Mouse (Mus musculus): ENCODE results near the gene Cutal. TPM values are rescaled to one million over a fixed set of nuclear protein-coding genes. Genes with fewer than 3 reads are reported as not detected.
"Not testable (repeated sequence)": the region's sequence is repeated elsewhere in the genome, so short reads cannot be mapped to it uniquely, and the experiment has no call there.

Cutal gene
- polyA plus RNA-seq, 1 experiment from 2014 or later, result 11.8 TPM

DNA sequence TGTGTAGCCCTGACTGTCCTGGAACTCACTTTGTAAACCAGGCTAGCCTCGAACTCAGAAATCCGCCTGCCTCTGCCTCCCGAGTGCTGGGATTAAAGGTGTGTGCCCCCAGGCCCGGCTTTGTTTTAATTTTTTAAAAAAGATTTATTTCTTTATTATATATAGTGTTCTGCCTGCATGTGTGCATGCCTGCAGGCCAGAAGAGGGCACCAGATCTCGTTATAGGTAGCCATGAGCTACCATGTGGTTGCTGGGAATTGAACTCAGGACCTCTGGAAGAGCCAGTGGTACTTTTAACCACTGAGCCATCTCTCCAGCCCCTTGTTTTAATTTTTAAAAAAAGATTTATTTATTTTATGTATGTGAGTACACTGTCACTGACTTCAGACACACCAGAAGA lies 34.1 kb upstream of the Cutal start:
- not testable (repeated sequence) for H3K9me3 ChIP-seq (ENCODE audit: control insufficient read depth, low read length); H3K36me3 ChIP-seq (ENCODE audit: control insufficient read depth, insufficient read depth, low read length); H3K4me1 ChIP-seq (ENCODE audit: control insufficient read depth, insufficient read depth, low read length); H3K4me3 ChIP-seq (ENCODE audit: low read length); H3K4me2 ChIP-seq (ENCODE audit: low read depth, low read length); ATAC-seq; H3K27me3 ChIP-seq (replicated peaks; ENCODE audit: control insufficient read depth, insufficient read depth, low read length); H3K27ac ChIP-seq (ENCODE audit: low read length); H3K9ac ChIP-seq (ENCODE audit: low read depth, low read length)
- WGBS, result 79% methylated on average over 5 of the region's 5 CpGs

DNA sequence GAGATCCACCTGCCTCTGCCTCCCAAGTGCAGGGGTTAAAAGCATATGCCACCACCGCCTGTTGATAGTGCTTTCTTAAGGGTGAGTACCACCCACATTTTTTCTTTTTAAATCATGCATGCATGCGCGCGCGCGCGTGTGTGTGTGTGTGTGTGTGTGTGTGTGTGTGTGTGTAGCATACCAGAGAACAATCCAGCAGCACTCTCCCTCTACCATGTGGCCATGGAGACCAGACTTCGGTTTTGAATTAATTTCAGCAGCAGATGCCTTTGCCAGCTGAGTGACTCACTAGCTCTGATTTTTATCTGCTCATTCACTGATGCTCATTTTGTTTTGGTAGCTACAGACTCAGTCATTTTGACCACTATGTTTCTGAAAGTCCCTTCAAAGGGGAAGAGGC lies 32.5 kb upstream of the Cutal start:
- Histone ChIP-seq H3K4me3 (ENCODE audit: low read length) (no peak overlapping the region), H3K27ac (ENCODE audit: low read length) (no peak overlapping the region), H3K27me3 (replicated peaks; ENCODE audit: control insufficient read depth, insufficient read depth, low read length) (no peaks in the 10 kb centered on the region), H3K4me2 (ENCODE audit: low read depth, low read length) (no peak overlapping the region), H3K36me3 (ENCODE audit: control insufficient read depth, insufficient read depth, low read length) (no peaks in the 10 kb centered on the region), H3K9ac (ENCODE audit: low read depth, low read length) (no peak overlapping the region), H3K4me1 (ENCODE audit: control insufficient read depth, insufficient read depth, low read length) (no peaks in the 10 kb centered on the region), H3K9me3 (ENCODE audit: control insufficient read depth, low read length) (no peaks in the 10 kb centered on the region)
- 92% methylated on average over 8 of the region's 8 CpGs for WGBS
- ATAC-seq, result no peak

DNA sequence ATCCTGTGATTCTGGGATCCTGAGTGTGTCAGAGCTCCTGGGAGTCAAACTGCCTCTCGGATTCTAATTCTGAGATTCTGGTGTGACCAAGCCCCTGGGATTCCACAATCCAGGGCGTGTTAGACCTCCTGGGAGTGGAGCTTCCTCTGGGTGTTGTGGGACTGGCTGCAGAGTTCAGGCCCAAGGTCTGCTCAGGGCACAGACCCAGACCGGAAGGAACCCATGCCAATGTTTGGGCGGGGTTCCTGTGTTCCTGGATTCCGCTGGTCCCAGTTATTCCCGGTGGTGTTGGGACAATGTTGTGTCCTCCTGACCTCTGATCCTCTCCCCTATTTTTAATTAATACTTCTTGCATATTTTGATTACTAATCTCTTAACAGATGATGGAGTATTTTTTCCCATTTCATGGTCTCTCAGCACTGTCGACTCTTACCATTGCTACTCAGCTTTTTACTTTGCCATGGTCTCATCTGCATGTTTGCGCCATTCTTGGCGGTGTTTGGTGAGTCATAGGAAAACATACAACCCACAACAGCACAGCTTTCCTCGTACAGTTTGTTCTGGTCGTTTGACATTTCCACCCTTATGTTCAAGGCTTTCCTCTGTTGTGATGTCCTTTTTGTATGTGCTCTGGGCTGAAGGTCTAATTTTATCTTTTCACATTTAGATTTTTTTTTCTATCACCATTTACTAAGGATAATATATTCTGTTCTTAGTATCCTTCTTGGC lies 30.8 kb upstream of the Cutal start:
- no peak for ATAC-seq
- no peak overlapping the region for H3K9ac ChIP-seq (ENCODE audit: low read depth, low read length)
- H3K27ac ChIP-seq (ENCODE audit: low read length), result no peak overlapping the region
- no peaks in the 10 kb centered on the region for H3K9me3 ChIP-seq (ENCODE audit: control insufficient read depth, low read length)
- no peak overlapping the region for H3K4me3 ChIP-seq (ENCODE audit: low read length)
- H3K4me1 ChIP-seq (ENCODE audit: control insufficient read depth, insufficient read depth, low read length), result no peaks in the 10 kb centered on the region
- WGBS, result 80% methylated on average over 11 of the region's 11 CpGs
- H3K36me3 ChIP-seq (ENCODE audit: control insufficient read depth, insufficient read depth, low read length), result no peaks in the 10 kb centered on the region
- H3K4me2 ChIP-seq (ENCODE audit: low read depth, low read length), result no peak overlapping the region
- no peaks in the 10 kb centered on the region for H3K27me3 ChIP-seq (replicated peaks; ENCODE audit: control insufficient read depth, insufficient read depth, low read length)

DNA sequence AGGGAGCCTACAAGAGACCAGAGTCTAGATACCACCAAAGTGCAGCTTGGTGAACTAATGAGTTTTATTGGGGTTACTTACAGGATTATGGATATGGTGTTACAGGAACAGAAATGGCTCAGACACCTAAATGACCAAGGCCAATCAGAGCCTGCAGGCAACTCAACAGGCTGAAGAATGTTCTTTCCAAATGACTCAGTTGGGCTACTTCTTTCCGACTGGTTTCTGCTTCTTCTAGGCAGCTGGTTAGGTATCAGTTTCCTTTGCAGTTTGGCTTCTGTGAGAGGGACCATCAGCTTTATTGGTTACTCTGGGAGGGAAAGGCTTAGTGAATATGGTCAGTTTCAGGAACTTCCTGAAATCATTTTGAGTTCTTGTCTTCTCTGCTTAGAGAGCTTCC lies 26.5 kb upstream of the Cutal start:
- H3K4me2 ChIP-seq (ENCODE audit: low read depth, low read length), result no peak overlapping the region
- no peak overlapping the region for H3K9ac ChIP-seq (ENCODE audit: low read depth, low read length)
- H3K27ac ChIP-seq (ENCODE audit: low read length), result no peak overlapping the region
- no peaks in the 10 kb centered on the region for H3K4me1 ChIP-seq (ENCODE audit: control insufficient read depth, insufficient read depth, low read length)
- WGBS, result 83% methylated on average over 1 of the region's 1 CpGs
- no peaks in the 10 kb centered on the region for H3K9me3 ChIP-seq (ENCODE audit: control insufficient read depth, low read length)
- ATAC-seq, result no peak
- peaks cover 11% of the 10 kb centered on the region; the same call in 1 of the 2 replicates for H3K36me3 ChIP-seq (ENCODE audit: control insufficient read depth, insufficient read depth, low read length)
- H3K27me3 ChIP-seq (replicated peaks; ENCODE audit: control insufficient read depth, insufficient read depth, low read length), result no peaks in the 10 kb centered on the region
- H3K4me3 ChIP-seq (ENCODE audit: low read length), result no peak overlapping the region

DNA sequence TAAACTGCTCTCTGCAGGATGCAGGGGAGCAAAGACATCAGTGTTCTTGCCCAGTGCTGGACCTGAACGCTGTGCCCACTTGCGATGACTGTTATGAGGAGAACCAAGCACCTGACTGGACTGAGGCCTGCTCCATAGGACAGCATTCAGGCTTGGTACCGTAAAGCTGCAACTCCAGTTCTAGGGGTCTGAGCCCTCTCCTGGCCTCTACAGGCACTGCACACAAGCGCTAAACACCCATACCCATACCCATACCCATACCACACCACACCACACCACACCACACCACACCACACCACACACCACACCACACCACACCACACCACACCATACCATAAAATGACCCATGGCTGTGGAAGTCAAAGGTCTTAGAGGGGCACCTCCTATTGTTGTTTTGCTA lies 18.9 kb upstream of the Cutal start:
- no peak overlapping the region for H3K27ac ChIP-seq (ENCODE audit: low read length)
- no peak overlapping the region for H3K4me2 ChIP-seq (ENCODE audit: low read depth, low read length)
- 88% methylated on average over 4 of the region's 4 CpGs for WGBS
- no peaks in the 10 kb centered on the region for H3K4me1 ChIP-seq (ENCODE audit: control insufficient read depth, insufficient read depth, low read length)
- H3K4me3 ChIP-seq (ENCODE audit: low read length), result no peak overlapping the region
- H3K9ac ChIP-seq (ENCODE audit: low read depth, low read length), result no peak overlapping the region
- H3K36me3 ChIP-seq (ENCODE audit: control insufficient read depth, insufficient read depth, low read length), result peaks cover 31% of the 10 kb centered on the region
- ATAC-seq, result no peak
- no peaks in the 10 kb centered on the region for H3K9me3 ChIP-seq (ENCODE audit: control insufficient read depth, low read length)
- H3K27me3 ChIP-seq (replicated peaks; ENCODE audit: control insufficient read depth, insufficient read depth, low read length), result no peaks in the 10 kb centered on the region

DNA sequence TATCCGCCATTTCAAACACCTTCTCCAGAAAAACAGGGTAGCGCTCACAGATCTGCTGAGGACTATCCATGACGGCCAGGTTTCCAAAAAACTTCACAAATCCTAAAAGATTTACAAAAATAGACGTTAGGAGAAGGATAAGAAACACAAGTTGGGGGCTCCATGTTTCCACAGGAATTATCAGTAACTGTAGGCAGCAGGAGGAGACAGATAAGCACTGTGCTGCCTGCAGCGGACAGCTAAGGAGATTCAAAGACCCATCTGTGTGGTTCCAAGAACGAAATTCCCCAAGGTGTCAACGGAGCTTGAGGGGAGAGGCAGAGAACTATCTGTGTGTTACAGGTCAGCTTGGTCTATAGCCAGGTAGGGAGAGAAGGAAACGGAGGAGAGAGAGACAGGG lies 16.5 kb upstream of the Cutal start:
- 93% methylated on average over 8 of the region's 8 CpGs for WGBS
- Histone ChIP-seq H3K4me1 (ENCODE audit: control insufficient read depth, insufficient read depth, low read length) (no peaks in the 10 kb centered on the region), H3K27ac (ENCODE audit: low read length) (no peak overlapping the region), H3K9me3 (ENCODE audit: control insufficient read depth, low read length) (no peaks in the 10 kb centered on the region), H3K4me2 (ENCODE audit: low read depth, low read length) (no peak overlapping the region), H3K4me3 (ENCODE audit: low read length) (no peak overlapping the region), H3K27me3 (replicated peaks; ENCODE audit: control insufficient read depth, insufficient read depth, low read length) (no peaks in the 10 kb centered on the region), H3K36me3 (ENCODE audit: control insufficient read depth, insufficient read depth, low read length) (peaks cover 28% of the 10 kb centered on the region), H3K9ac (ENCODE audit: low read depth, low read length) (no peak overlapping the region)
- ATAC-seq, result no peak

DNA sequence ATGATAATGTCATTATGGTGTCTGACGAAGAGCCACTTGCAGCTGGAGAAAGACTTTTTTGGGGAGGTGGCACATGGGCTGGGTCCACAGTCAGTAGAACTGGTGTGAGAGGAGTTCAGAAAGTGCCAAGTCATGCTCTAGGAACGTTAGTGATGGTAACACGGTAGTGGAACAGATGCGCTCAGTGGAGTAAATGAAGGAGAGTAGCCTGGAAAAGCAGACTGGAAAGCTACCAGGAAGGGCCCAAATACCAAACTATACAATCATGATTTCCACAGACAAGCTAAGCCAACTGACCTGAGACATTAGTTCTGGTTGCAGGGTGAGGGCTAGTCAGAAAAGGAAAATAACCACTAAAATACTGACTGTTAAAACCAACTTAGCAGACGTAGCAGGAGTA lies 4.5 kb upstream of the Cutal start:
- H3K4me1 ChIP-seq (ENCODE audit: control insufficient read depth, insufficient read depth, low read length), result peaks cover 17% of the 10 kb centered on the region
- no peaks in the 10 kb centered on the region for H3K9me3 ChIP-seq (ENCODE audit: control insufficient read depth, low read length)
- H3K36me3 ChIP-seq (ENCODE audit: control insufficient read depth, insufficient read depth, low read length), result 0 out of 2 replicates have a peak, but pooled peaks cover 3% of the 10 kb centered on the region
- peak overlapping the region; percentile 57 for H3K9ac ChIP-seq (ENCODE audit: low read depth, low read length)
- H3K4me2 ChIP-seq (ENCODE audit: low read depth, low read length), result peak overlapping the region; percentile 52
- peak overlapping the region; percentile 41 for H3K4me3 ChIP-seq (ENCODE audit: low read length)
- no peak for ATAC-seq
- 37% methylated on average over 5 of the region's 5 CpGs for WGBS
- H3K27ac ChIP-seq (ENCODE audit: low read length), result no peak overlapping the region
- 0 out of 2 replicates have a peak, but pooled peaks cover 4% of the 10 kb centered on the region for H3K27me3 ChIP-seq (replicated peaks; ENCODE audit: control insufficient read depth, insufficient read depth, low read length)

DNA sequence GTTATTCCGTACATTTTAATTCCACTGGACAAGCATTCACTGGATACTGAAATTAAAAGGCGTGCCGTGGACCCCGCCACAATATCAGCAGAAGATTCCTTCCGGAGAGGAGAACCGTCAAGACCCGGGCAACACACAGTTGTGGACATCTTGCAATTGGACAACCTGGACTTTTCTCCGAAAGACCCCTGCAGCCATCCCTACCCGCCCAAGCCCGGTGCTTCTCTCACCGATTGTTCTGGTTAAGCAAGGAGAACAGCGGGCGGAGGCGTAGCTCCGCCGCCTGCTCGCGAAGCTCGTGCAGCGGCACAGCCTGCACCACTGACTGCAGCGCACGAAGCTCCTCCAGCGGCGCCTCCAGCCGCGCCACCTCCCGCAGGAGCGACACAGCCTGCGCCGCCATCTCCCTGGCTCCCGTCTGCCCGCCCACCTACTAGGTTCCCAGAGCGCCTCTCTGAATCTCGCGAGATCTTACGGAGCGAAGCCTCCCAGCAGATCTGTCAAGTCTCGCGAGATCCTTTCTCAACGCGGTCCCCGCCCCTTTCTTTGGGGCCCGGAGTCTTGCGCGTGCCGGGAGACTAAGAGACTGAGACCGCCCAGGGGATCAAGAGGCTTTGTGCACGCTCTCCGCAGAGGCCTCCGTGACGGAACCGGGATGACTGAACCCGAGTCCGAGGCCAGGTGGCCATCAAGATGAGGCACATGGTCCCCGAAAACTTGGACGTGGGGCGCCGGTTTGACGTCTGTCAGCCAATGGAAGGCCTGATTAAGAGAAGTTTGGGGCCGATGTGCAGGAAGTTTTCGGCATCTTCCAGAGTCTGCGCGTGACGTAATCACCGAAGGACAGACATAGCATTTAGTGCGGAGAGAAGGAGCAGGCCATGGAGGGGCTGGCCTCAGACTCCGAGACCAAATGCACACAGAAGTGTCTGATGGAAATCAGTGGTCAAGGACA lies 3.4 kb upstream of the Cutal start:
- WGBS, result under 1% methylated on average over 67 of the region's 67 CpGs
- H3K4me1 ChIP-seq (ENCODE audit: control insufficient read depth, insufficient read depth, low read length), result peaks cover 17% of the 10 kb centered on the region
- peak overlapping the region; percentile 94 for H3K4me3 ChIP-seq (ENCODE audit: low read length)
- H3K9ac ChIP-seq (ENCODE audit: low read depth, low read length), result peak overlapping the region; percentile 91
- H3K36me3 ChIP-seq (ENCODE audit: control insufficient read depth, insufficient read depth, low read length), result 0 out of 2 replicates have a peak, but pooled peaks cover under 1% of the 10 kb centered on the region
- H3K9me3 ChIP-seq (ENCODE audit: control insufficient read depth, low read length), result no peaks in the 10 kb centered on the region
- peak overlapping the region; percentile 72 for H3K4me2 ChIP-seq (ENCODE audit: low read depth, low read length)
- peak overlapping the region; percentile 92 for H3K27ac ChIP-seq (ENCODE audit: low read length)
- H3K27me3 ChIP-seq (replicated peaks; ENCODE audit: control insufficient read depth, insufficient read depth, low read length), result 0 out of 2 replicates have a peak, but pooled peaks cover 4% of the 10 kb centered on the region
- ATAC-seq, result peak; percentile 96

DNA sequence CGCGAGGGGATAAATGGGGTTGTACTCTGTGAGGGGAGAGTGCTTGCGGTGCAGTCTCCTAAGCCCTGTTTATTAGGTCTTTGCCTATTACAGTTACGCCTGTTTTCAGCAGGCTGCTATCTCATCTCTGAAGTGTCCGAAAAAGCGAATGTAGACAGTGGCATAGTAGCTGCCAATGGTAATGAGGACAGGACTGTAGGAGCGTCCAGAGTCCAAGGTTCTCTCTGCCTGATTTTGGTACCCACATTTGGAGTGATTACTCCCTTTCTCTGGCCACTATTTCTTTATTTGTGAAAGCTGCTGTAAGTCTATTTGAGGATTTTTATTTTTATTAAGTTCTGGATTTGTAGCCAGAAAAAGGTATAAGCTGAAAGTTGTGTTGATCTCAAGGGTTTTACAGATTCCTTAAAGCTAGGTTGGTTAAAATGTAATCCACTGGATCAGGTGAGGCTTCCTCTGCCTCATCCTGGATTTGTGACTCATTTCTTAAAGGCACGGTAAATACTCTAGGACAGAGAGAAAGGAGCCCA lies 685 bp downstream of the Cutal start, which contains the start of gene Psmd5:
Gene Psmd5 (minus strand): TSS at position 153 of the 530 bp plus-strand sequence.
- Histone ChIP-seq H3K4me1 (ENCODE audit: control insufficient read depth, insufficient read depth, low read length) (peaks cover 6% of the 10 kb centered on the region), H3K9ac (ENCODE audit: low read depth, low read length) (peak within 1 kb of the TSS; percentile 60)
- 9% methylated on average over 8 of the region's 8 CpGs for WGBS

More for the DNA sequence above, 685 bp downstream of the Cutal start, which contains the start of gene Psmd5:
- peak within 1 kb of the TSS; percentile 48 for H3K4me2 ChIP-seq (ENCODE audit: low read depth, low read length)
- H3K4me3 ChIP-seq (ENCODE audit: low read length), result peak within 1 kb of the TSS; percentile 44
- no peaks in the 10 kb centered on the region for H3K36me3 ChIP-seq (ENCODE audit: control insufficient read depth, insufficient read depth, low read length)
- 0 out of 2 replicates have a peak, but pooled peaks cover 4% of the 10 kb centered on the region for H3K27me3 ChIP-seq (replicated peaks; ENCODE audit: control insufficient read depth, insufficient read depth, low read length)
- H3K9me3 ChIP-seq (ENCODE audit: control insufficient read depth, low read length), result no peaks in the 10 kb centered on the region
- H3K27ac ChIP-seq (ENCODE audit: low read length), result peak within 1 kb of the TSS; percentile 61
- peak; percentile 46 for ATAC-seq

Measured in intestine, embryonic 16.5 days (tissue).